Mouse (Mus musculus) limb, embryonic 10.5 days (tissue): ENCODE data around the gene Golph3. TPM values are rescaled to one million over a fixed set of nuclear protein-coding genes. Genes with fewer than 3 reads are reported as not detected.

Experiments used
- DNase-seq: peaks from one replicate; pipeline ENCODE4 v3.0.0-alpha.2; 2017; ENCODE audit warnings: low spot score
- H3K27ac ChIP-seq: fragments of 300-500 bp; sonication (generic); 2 replicates; pipeline ENCODE4 v1.5.1; 2016; ENCODE audit warnings: mild to moderate bottlenecking
- H3K27me3 ChIP-seq: fragments of 300-500 bp; sonication (generic); 2 replicates; pipeline ENCODE4 v1.6.1; 2016; ENCODE audit warnings: low read depth, mild to moderate bottlenecking; ENCODE audit not compliant: poor library complexity, severe bottlenecking
- H3K36me3 ChIP-seq: fragments of 300-500 bp; sonication (generic); 2 replicates; pipeline ENCODE4 v1.6.1; 2016; ENCODE audit warnings: mild to moderate bottlenecking, moderate library complexity
- H3K4me1 ChIP-seq: fragments of 300-500 bp; sonication (generic); 2 replicates; pipeline ENCODE4 v1.6.1; 2016
- H3K4me3 ChIP-seq: fragments of 300-500 bp; sonication (generic); 2 replicates; pipeline ENCODE4 v1.5.1; 2016; ENCODE audit warnings: mild to moderate bottlenecking, moderate library complexity
- H3K9me3 ChIP-seq: fragments of 300-500 bp; sonication (generic); replicated peaks from 2 replicates; pipeline ENCODE4 v1.6.1; 2016; ENCODE audit warnings: mild to moderate bottlenecking
- WGBS: fragments of 180-500 bp; shearing (Covaris S2); methylation state at CpG from one replicate; pipeline ENCODE4 v1.1.7; 2016; 5-methylcytosine and 5-hydroxymethylcytosine counted together
- polyA plus RNA-seq: library from polyadenylated mRNA; unstranded; fragments of >200 nt; fragmentation: Nextera tagmentation; extraction: Ambion mirVana; gene quantifications from 2 replicates; pipeline ENCODE4 v1.2.1, GENCODE M21; 2016

The Golph3 gene
- polyA plus RNA-seq, 1 experiment from 2014 or later = 75.5 TPM

- no peaks in the 10 kb centered on the region for H3K9me3 ChIP-seq
- 68% methylated on average over 8 of the region's 8 CpGs for WGBS
- no peak overlapping the region for H3K27ac ChIP-seq
- no peaks in the 10 kb centered on the region for H3K36me3 ChIP-seq
- no peak for DNase-seq
- no peaks in the 10 kb centered on the region for H3K27me3 ChIP-seq
- 0 out of 2 replicates have a peak, but pooled peaks cover 3% of the 10 kb centered on the region for H3K4me1 ChIP-seq
- H3K4me3 ChIP-seq = no peak overlapping the region
These were observed 14.8 kb upstream of the Golph3 start for GRCm38 (mm10) chr15:12306188-12307071.

GRCm38 (mm10) chr15:12307114-12307513, 14.1 kb upstream of the Golph3 start:
- no peaks in the 10 kb centered on the region for H3K36me3 ChIP-seq
- WGBS = 81% methylated on average over 4 of the region's 4 CpGs
- no peak overlapping the region for H3K4me3 ChIP-seq
- no peak overlapping the region for H3K27ac ChIP-seq
- H3K27me3 ChIP-seq = no peaks in the 10 kb centered on the region
- H3K4me1 ChIP-seq = 0 out of 2 replicates have a peak, but pooled peaks cover 3% of the 10 kb centered on the region
- DNase-seq = no peak
- H3K9me3 ChIP-seq = no peaks in the 10 kb centered on the region

GRCm38 (mm10) chr15:12308539-12308938, 12.7 kb upstream of the Golph3 start:
- 88% methylated on average over 5 of the region's 5 CpGs for WGBS
- H3K27me3 ChIP-seq = no peaks in the 10 kb centered on the region

GRCm38 (mm10) chr15:12310676-12311075, 10.6 kb upstream of the Golph3 start:
- H3K27ac ChIP-seq = no peak overlapping the region
- H3K27me3 ChIP-seq = no peaks in the 10 kb centered on the region
- DNase-seq = no peak
- WGBS = 91% methylated on average over 4 of the region's 4 CpGs
- H3K4me3 ChIP-seq = no peak overlapping the region
- H3K4me1 ChIP-seq = 0 out of 2 replicates have a peak, but pooled peaks cover 3% of the 10 kb centered on the region
- no peaks in the 10 kb centered on the region for H3K9me3 ChIP-seq
- H3K36me3 ChIP-seq = no peaks in the 10 kb centered on the region

More at GRCm38 (mm10) chr15:12308539-12308938, 12.7 kb upstream of the Golph3 start:
- Histone ChIP-seq H3K36me3 (no peaks in the 10 kb centered on the region), H3K4me1 (0 out of 2 replicates have a peak, but pooled peaks cover 3% of the 10 kb centered on the region), H3K27ac (no peak overlapping the region), H3K4me3 (no peak overlapping the region), H3K9me3 (no peaks in the 10 kb centered on the region)
- no peak for DNase-seq

GRCm38 (mm10) chr15:12311465-12311864, 9.8 kb upstream of the Golph3 start:
- WGBS = 90% methylated on average over 7 of the region's 7 CpGs
- no peak for DNase-seq
- no peaks in the 10 kb centered on the region for H3K36me3 ChIP-seq
- H3K27me3 ChIP-seq = no peaks in the 10 kb centered on the region
- H3K9me3 ChIP-seq = no peaks in the 10 kb centered on the region
- 0 out of 2 replicates have a peak, but pooled peaks cover 3% of the 10 kb centered on the region for H3K4me1 ChIP-seq
- no peak overlapping the region for H3K4me3 ChIP-seq
- no peak overlapping the region for H3K27ac ChIP-seq

GRCm38 (mm10) chr15:12313255-12313654, 8.0 kb upstream of the Golph3 start:
- no peak overlapping the region for H3K4me3 ChIP-seq
- DNase-seq = no peak
- WGBS = 27% methylated on average over 1 of the region's 1 CpGs
- H3K4me1 ChIP-seq = no peaks in the 10 kb centered on the region
- no peaks in the 10 kb centered on the region for H3K36me3 ChIP-seq
- no peaks in the 10 kb centered on the region for H3K27me3 ChIP-seq
- H3K9me3 ChIP-seq = no peaks in the 10 kb centered on the region
- H3K27ac ChIP-seq = no peak overlapping the region

- 78% methylated on average over 5 of the region's 5 CpGs for WGBS
- peaks cover 11% of the 10 kb centered on the region; the same call in 1 of the 2 replicates for H3K27me3 ChIP-seq
- no peaks in the 10 kb centered on the region for H3K36me3 ChIP-seq
- no peaks in the 10 kb centered on the region for H3K4me1 ChIP-seq
- H3K27ac ChIP-seq = no peak overlapping the region
- no peak for DNase-seq
- H3K4me3 ChIP-seq = no peak overlapping the region
- H3K9me3 ChIP-seq = no peaks in the 10 kb centered on the region
These were observed 6.7 kb upstream of the Golph3 start for GRCm38 (mm10) chr15:12314584-12314983.

- H3K9me3 ChIP-seq = no peaks in the 10 kb centered on the region
- H3K4me1 ChIP-seq = 0 out of 2 replicates have a peak, but pooled peaks cover 6% of the 10 kb centered on the region
- H3K27me3 ChIP-seq = peaks cover 17% of the 10 kb centered on the region; the same call in 1 of the 2 replicates
- no peak overlapping the region for H3K27ac ChIP-seq
- no peaks in the 10 kb centered on the region for H3K36me3 ChIP-seq
- no peak for DNase-seq
- H3K4me3 ChIP-seq = no peak overlapping the region
- WGBS = 73% methylated on average over 2 of the region's 2 CpGs
These were observed 5.3 kb upstream of the Golph3 start for GRCm38 (mm10) chr15:12315996-12316395.

GRCm38 (mm10) chr15:12317290-12317689, 4.0 kb upstream of the Golph3 start:
- H3K4me3 ChIP-seq = no peak overlapping the region
- no peaks in the 10 kb centered on the region for H3K9me3 ChIP-seq
- H3K36me3 ChIP-seq = no peaks in the 10 kb centered on the region
- 0 out of 2 replicates have a peak, but pooled peaks cover 6% of the 10 kb centered on the region for H3K4me1 ChIP-seq
- peaks cover 17% of the 10 kb centered on the region; the same call in 1 of the 2 replicates for H3K27me3 ChIP-seq
- WGBS = 86% methylated on average over 5 of the region's 5 CpGs
- no peak for DNase-seq
- H3K27ac ChIP-seq = no peak overlapping the region

GRCm38 (mm10) chr15:12318451-12318850, 2.8 kb upstream of the Golph3 start:
- H3K4me1 ChIP-seq = peaks cover 15% of the 10 kb centered on the region
- H3K36me3 ChIP-seq = no peaks in the 10 kb centered on the region
- H3K27me3 ChIP-seq = peaks cover 17% of the 10 kb centered on the region; the same call in 1 of the 2 replicates
- DNase-seq = no peak
- no peak overlapping the region for H3K27ac ChIP-seq
- 84% methylated on average over 8 of the region's 8 CpGs for WGBS
- no peak overlapping the region for H3K4me3 ChIP-seq
- no peaks in the 10 kb centered on the region for H3K9me3 ChIP-seq

- H3K4me3 ChIP-seq = no peak overlapping the region
- no peaks in the 10 kb centered on the region for H3K9me3 ChIP-seq
- H3K27ac ChIP-seq = no peak overlapping the region
- peaks cover 10% of the 10 kb centered on the region for H3K36me3 ChIP-seq
- H3K27me3 ChIP-seq = peaks cover 17% of the 10 kb centered on the region; the same call in 1 of the 2 replicates
- DNase-seq = no peak
- peaks cover 25% of the 10 kb centered on the region for H3K4me1 ChIP-seq
- WGBS = 46% methylated on average over 5 of the region's 5 CpGs
These were observed 1.4 kb upstream of the Golph3 start for GRCm38 (mm10) chr15:12319889-12320288.

- H3K4me3 ChIP-seq = peak overlapping the region; percentile 97
- peaks cover 15% of the 10 kb centered on the region for H3K36me3 ChIP-seq
- peaks cover 25% of the 10 kb centered on the region for H3K4me1 ChIP-seq
- DNase-seq = no peak
- H3K27ac ChIP-seq = peak overlapping the region; percentile 98
- WGBS = 6% methylated on average over 22 of the region's 22 CpGs
- H3K27me3 ChIP-seq = peaks cover 17% of the 10 kb centered on the region; the same call in 1 of the 2 replicates
- H3K9me3 ChIP-seq = no peaks in the 10 kb centered on the region
These were observed 684 bp upstream of the Golph3 start for GRCm38 (mm10) chr15:12320441-12321090.
